Mouse (Mus musculus) adipocyte (in vitro differentiated cells): ENCODE measurements around the gene Ifitm6.
"Not testable (repeated sequence)": the region's sequence is repeated elsewhere in the genome, so short reads cannot be mapped to it uniquely, and the experiment has no call there.

ENCODE experiments used
- DNase-seq: peaks from one replicate; pipeline ENCODE4 v3.0.0-alpha.2; 2016; ENCODE audit warnings: low spot score

The Ifitm6 gene

DNA sequence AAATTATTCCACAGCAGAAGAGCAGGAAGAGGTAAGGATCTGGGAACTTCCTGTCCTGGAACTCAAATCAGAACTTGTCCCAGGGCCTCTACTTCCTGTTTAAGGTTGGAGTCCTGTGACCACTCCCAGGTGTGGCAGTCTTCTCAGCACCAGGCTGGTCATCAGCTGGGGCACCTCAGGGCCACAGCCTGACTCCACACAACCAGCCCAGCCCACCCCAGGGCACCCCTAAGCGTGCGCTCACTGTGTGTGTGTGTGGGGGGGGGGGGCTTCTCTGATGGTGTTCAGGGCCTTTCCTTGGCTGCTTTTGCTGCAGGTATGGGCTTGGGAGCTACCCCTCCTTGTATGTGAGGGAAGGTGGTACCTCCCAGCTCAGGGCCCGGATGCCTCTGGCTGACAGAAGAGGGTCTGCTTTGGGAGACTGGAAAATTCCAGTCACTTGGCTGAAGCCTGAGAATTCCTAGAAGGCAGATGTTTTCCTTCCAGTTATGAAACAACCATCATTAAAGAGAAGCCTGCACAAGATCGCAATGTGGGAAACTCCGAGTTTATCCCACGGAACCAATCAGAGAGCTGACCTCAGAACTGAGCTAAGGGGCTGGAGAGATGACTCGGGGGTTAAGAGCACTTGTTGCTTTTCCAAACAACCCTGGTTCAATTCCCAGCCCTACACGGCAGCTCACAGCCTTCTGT is 46.1 kb downstream of the Ifitm6 start:
- no peak for DNase-seq

DNA sequence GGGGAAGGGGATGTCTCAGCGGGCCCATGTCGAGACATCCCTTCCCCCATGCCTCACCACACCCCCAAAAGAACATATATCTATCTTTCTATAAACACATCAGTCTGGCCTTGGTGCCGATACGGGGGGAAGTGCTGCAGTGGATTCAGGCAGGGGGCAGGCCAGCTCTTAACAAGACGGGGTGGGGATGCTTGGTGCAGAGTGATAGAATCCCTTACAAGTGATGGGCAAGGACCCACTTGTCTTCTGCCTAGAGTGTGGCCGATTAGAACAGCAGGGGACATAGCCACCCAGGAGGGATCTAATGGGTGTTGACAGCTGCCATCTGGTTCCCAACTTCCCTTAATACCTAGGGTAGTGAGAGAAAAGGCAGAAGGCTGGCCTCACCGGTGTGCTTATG is 46.8 kb downstream of the Ifitm6 start:
- DNase-seq, result no peak

- not testable (repeated sequence) for DNase-seq
Measured at GRCm38 (mm10) chr7:140968710-140969109, 49.0 kb downstream of the Ifitm6 start.

DNA sequence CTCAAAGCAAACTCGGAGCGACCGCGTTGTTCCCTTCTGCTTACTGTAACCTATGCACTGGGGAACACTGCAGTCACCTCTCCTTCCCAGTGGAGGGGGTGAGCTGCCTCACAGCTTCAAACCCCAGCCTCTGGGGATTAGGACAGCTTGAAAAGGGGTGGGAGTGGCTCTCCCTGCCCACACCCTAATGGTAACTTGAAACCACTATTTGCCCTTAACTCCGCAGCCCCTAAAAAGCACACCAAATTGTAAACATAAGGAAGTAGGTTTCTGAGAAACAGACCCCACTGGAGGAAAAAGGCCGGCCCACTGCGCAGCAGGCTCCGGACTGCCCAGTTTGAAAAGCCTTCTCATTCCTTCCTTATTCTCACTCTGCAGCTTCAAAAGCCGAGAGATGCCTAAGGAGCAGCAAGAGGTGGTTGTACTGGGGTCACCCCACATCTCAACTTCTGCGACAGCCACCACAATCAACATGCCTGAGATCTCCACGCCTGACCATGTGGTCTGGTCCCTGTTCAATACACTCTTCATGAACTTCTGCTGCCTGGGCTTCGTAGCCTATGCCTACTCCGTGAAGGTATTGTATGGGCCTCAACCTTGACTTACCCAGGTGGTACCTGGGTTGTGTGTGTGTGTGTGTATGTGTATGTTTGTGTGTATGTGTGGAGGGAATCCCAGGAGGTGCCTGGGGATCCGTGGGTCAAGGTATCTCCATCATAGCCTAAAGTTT is 49.7 kb downstream of the Ifitm6 start:
- no peak for DNase-seq

DNA sequence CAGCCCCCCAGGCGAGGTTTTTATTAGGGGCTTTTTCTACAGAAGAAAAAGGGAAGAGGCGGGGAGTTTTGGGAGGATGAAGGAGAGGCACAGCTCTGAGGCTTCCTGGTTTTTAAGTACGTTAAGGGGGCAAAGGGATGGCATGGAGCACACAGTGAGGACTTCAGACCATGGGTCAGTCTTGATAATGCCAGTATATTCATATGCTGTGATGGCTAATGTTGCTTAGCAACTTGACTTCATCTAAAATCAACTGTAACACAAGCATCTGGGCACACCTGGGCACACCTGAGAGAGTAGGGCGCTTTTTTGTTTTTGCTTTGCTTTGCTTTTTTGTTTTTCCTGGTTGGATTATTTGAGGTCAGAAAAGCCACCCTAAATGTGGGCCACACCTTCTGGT is 50.8 kb downstream of the Ifitm6 start, which contains the start of gene Ifitm1:
TSS of gene Ifitm1 (plus strand) at position 301 of the 400 bp plus-strand sequence.
- no peak for DNase-seq
